Mouse (Mus musculus) limb, embryonic 11.5 days (tissue): ENCODE measurements around the gene Swsap1. TPM values are rescaled to one million over a fixed set of nuclear protein-coding genes. Genes with fewer than 3 reads are reported as not detected.

Experiments
- ATAC-seq: fragments of 200-750 bp; cut with Nextera tagmentation; 2 replicates; pipeline ENCODE4 v1.8.0; 2017; ENCODE audit warnings: low read depth; ENCODE audit not compliant: insufficient number of reproducible peaks, low FRiP score, low TSS enrichment
- DNase-seq: peaks from one replicate; pipeline ENCODE4 v3.0.0-alpha.2; 2015; ENCODE audit warnings: low spot score
- H3K27ac ChIP-seq: fragments of 300-500 bp; sonication (generic); replicated peaks from 2 replicates; pipeline ENCODE4 v1.5.1; 2014; ENCODE audit warnings: low read depth, mild to moderate bottlenecking, low read length
- H3K27me3 ChIP-seq: fragments of 300-500 bp; sonication (generic); 2 replicates; pipeline ENCODE4 v1.6.1; 2014; ENCODE audit warnings: mild to moderate bottlenecking, low read length, mixed read lengths; ENCODE audit not compliant: control insufficient read depth, insufficient read depth
- H3K36me3 ChIP-seq: fragments of 300-500 bp; sonication (generic); 2 replicates; pipeline ENCODE4 v1.6.1; 2014; ENCODE audit warnings: mild to moderate bottlenecking, low read length, moderate library complexity, mixed read lengths; ENCODE audit not compliant: control insufficient read depth, insufficient read depth
- H3K4me1 ChIP-seq: fragments of 300-500 bp; sonication (generic); 2 replicates; pipeline ENCODE4 v1.6.1; 2014; ENCODE audit warnings: low read length, mixed read lengths; ENCODE audit not compliant: control insufficient read depth, insufficient read depth
- H3K4me2 ChIP-seq: fragments of 300-500 bp; sonication (generic); 2 replicates; pipeline ENCODE4 v1.6.1; 2014; ENCODE audit warnings: low read depth, mild to moderate bottlenecking, moderate library complexity; ENCODE audit not compliant: severe bottlenecking
- H3K4me3 ChIP-seq: fragments of 300-500 bp; sonication (generic); 2 replicates; pipeline ENCODE4 v1.5.1; 2014; ENCODE audit warnings: low read depth, low read length
- H3K9ac ChIP-seq: fragments of 300-500 bp; sonication (generic); 2 replicates; pipeline ENCODE4 v1.6.1; 2014; ENCODE audit warnings: mild to moderate bottlenecking, low read length
- H3K9me3 ChIP-seq: fragments of 300-500 bp; sonication (generic); 2 replicates; pipeline ENCODE4 v1.6.1; 2016; ENCODE audit warnings: low read length; ENCODE audit not compliant: control insufficient read depth
- WGBS: fragments of 180-500 bp; shearing (Covaris S2); extraction: QIAGEN DNeasy Blood & Tissue Kit; methylation state at CpG from one replicate; pipeline ENCODE4 v1.1.7; 2014; 5-methylcytosine and 5-hydroxymethylcytosine counted together
- polyA plus RNA-seq: library from polyadenylated mRNA; unstranded; fragments of >200 nt; fragmentation: Nextera tagmentation; extraction: Ambion mirVana; gene quantifications from 2 replicates; pipeline ENCODE4 v1.2.1, GENCODE M21; 2014

Gene Swsap1
- polyA plus RNA-seq, 1 experiment from 2014 or later = 17.4 TPM

GRCm38 (mm10) chr9:21983911-21984310 is 28.4 kb downstream of the Swsap1 start:
- no peak overlapping the region for H3K9ac ChIP-seq
- no peaks in the 10 kb centered on the region for H3K9me3 ChIP-seq
- no peak overlapping the region for H3K4me3 ChIP-seq
- 28% methylated on average over 3 of the region's 3 CpGs for WGBS
- H3K4me2 ChIP-seq = no peak overlapping the region
- ATAC-seq (no peak), DNase-seq (no peak)
- no peak overlapping the region for H3K27ac ChIP-seq
- peaks cover 9% of the 10 kb centered on the region; the same call in 1 of the 2 replicates for H3K4me1 ChIP-seq
- H3K27me3 ChIP-seq = peaks cover 23% of the 10 kb centered on the region
- H3K36me3 ChIP-seq = no peaks in the 10 kb centered on the region

GRCm38 (mm10) chr9:21987592-21988342 is 32.2 kb downstream of the Swsap1 start:
- Histone ChIP-seq H3K9me3 (no peaks in the 10 kb centered on the region), H3K9ac (no peak overlapping the region), H3K27ac (no peak overlapping the region), H3K4me2 (peak overlapping the region; percentile 79; the same call in 1 of the 2 replicates), H3K36me3 (no peaks in the 10 kb centered on the region), H3K27me3 (peaks cover 59% of the 10 kb centered on the region), H3K4me1 (peaks cover 18% of the 10 kb centered on the region; the same call in 1 of the 2 replicates), H3K4me3 (peak overlapping the region; percentile 39)
- DNase-seq (no peak), ATAC-seq (no peak)
- 6% methylated on average over 36 of the region's 36 CpGs for WGBS

GRCm38 (mm10) chr9:21988421-21989101 is 33.0 kb downstream of the Swsap1 start:
- Histone ChIP-seq H3K27ac (no peak overlapping the region), H3K4me1 (peaks cover 18% of the 10 kb centered on the region; the same call in 1 of the 2 replicates), H3K4me3 (peak overlapping the region; percentile 39), H3K9me3 (no peaks in the 10 kb centered on the region), H3K9ac (peak overlapping the region; percentile 45), H3K36me3 (no peaks in the 10 kb centered on the region), H3K4me2 (peak overlapping the region; percentile 79), H3K27me3 (peaks cover 59% of the 10 kb centered on the region)
- no peak for ATAC-seq
- DNase-seq = peak; percentile 40
- WGBS = under 1% methylated on average over 32 of the region's 32 CpGs

GRCm38 (mm10) chr9:21989230-21990110 is 33.9 kb downstream of the Swsap1 start, which contains the start of gene Rgl3:
Gene Rgl3, minus strand, starts transcription at chr9:21989446.
- ATAC-seq (0 out of 2 replicates have a peak, but pooled peaks have one; percentile 32), DNase-seq (peak; percentile 62)
- 1% methylated on average over 42 of the region's 42 CpGs for WGBS

GRCm38 (mm10) chr9:21992227-21992626 is 36.7 kb downstream of the Swsap1 start:
- H3K27me3 ChIP-seq = peaks cover 53% of the 10 kb centered on the region

More at GRCm38 (mm10) chr9:21989230-21990110, 33.9 kb downstream of the Swsap1 start, which contains the start of gene Rgl3:
- Histone ChIP-seq H3K4me1 (peaks cover 18% of the 10 kb centered on the region; the same call in 1 of the 2 replicates), H3K27ac (no peak within 1 kb of the TSS), H3K4me2 (peak within 1 kb of the TSS; percentile 79), H3K27me3 (peaks cover 59% of the 10 kb centered on the region), H3K36me3 (no peaks in the 10 kb centered on the region), H3K4me3 (peak within 1 kb of the TSS; percentile 39), H3K9me3 (no peaks in the 10 kb centered on the region), H3K9ac (peak within 1 kb of the TSS; percentile 45)

GRCm38 (mm10) chr9:21996178-21996867 is 40.8 kb downstream of the Swsap1 start:
- Histone ChIP-seq H3K36me3 (no peaks in the 10 kb centered on the region), H3K4me1 (no peaks in the 10 kb centered on the region), H3K27ac (no peak overlapping the region), H3K4me3 (no peak overlapping the region), H3K4me2 (no peak overlapping the region), H3K9ac (no peak overlapping the region), H3K9me3 (no peaks in the 10 kb centered on the region), H3K27me3 (peaks cover 12% of the 10 kb centered on the region)
- DNase-seq = no peak
- ATAC-seq = no peak
- 83% methylated on average over 3 of the region's 3 CpGs for WGBS

More at GRCm38 (mm10) chr9:21992227-21992626, 36.7 kb downstream of the Swsap1 start:
- ATAC-seq (no peak), DNase-seq (no peak)
- Histone ChIP-seq H3K9me3 (no peaks in the 10 kb centered on the region), H3K36me3 (no peaks in the 10 kb centered on the region), H3K4me2 (no peak overlapping the region), H3K27ac (no peak overlapping the region), H3K4me1 (peaks cover 18% of the 10 kb centered on the region; the same call in 1 of the 2 replicates), H3K4me3 (no peak overlapping the region), H3K9ac (no peak overlapping the region)
- WGBS = 78% methylated on average over 4 of the region's 4 CpGs

GRCm38 (mm10) chr9:22000296-22000695 is 44.7 kb downstream of the Swsap1 start:
- no peak overlapping the region for H3K4me2 ChIP-seq
- H3K27ac ChIP-seq = no peak overlapping the region
- WGBS = 92% methylated on average over 6 of the region's 6 CpGs
- H3K27me3 ChIP-seq = no peaks in the 10 kb centered on the region
- DNase-seq = no peak
- H3K4me1 ChIP-seq = peaks cover 10% of the 10 kb centered on the region
- no peak overlapping the region for H3K4me3 ChIP-seq
- H3K36me3 ChIP-seq = no peaks in the 10 kb centered on the region; the same call in 1 of the 2 replicates
- no peak for ATAC-seq
- no peak overlapping the region for H3K9ac ChIP-seq
- no peaks in the 10 kb centered on the region for H3K9me3 ChIP-seq
